Mouse (Mus musculus) heart, adult 2 months (tissue): ENCODE measurements at regions not wholly inside any gene's neighbourhood (a gene's known extent, or its start where the extent isn't known, plus 50 kb on each side); places are given as distances from the start of the nearest gene placed in this dataset.

Experiments used
- CTCF ChIP-seq: fragments of 200-600 bp; IDR thresholded peaks from 2 replicates; pipeline ENCODE4 v1.8.1; 2022; ENCODE audit warnings: antibody characterized with exemption, mild to moderate bottlenecking, moderate library complexity
- EP300 ChIP-seq: fragments of 200-500 bp; IDR thresholded peaks from 2 replicates; pipeline ENCODE4 v1.6.1; 2011; ENCODE audit warnings: low read depth, low read length, control low read depth; ENCODE audit not compliant: insufficient read depth
- POLR2A ChIP-seq: fragments of 200-500 bp; IDR thresholded peaks from 2 replicates; pipeline ENCODE4 v1.6.1; 2011; ENCODE audit warnings: mild to moderate bottlenecking, low read depth, low read length, control low read depth; ENCODE audit not compliant: insufficient read depth

DNA sequence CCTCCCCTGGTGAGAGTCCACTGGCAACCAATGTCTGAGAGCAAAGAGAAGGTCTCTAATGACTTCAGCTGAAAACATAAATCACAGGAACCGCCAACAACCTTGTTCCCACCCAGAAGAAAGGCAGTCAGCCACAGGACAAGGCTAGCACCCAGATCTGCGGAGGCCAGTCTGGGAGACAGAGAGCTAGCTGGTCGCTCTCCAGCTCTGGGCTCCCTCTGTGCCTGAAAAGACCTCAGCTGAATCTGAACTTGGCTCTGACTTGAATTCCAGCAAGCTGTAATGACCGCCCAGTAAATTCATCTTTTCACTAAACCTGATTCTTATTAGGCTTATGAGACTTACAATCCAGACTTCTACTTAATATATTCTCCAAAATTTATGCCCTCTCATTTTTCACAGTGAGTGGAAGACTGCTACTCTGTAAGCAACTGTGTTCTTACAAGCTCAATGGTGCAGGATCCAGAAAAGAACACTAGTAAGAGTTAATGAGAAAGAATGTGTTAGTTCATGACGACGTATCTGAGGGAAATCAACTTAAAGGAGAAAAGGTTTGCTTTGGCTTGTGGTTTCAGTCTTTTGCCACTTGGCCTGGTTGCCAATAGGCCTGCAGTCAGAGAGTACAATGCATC lies 119.2 kb downstream of the Snx18 start:
- TF ChIP-seq CTCF (no peak), EP300 (no peak), POLR2A (no peak)
